Mouse (Mus musculus): ENCODE data around the gene 4930518I15Rik. TPM values are rescaled to one million over a fixed set of nuclear protein-coding genes. Genes with fewer than 3 reads are reported as not detected.
A peak's percentile ranks its signal among the peaks of the same experiment; 100 is the strongest.
"Not testable (repeated sequence)": the region's sequence is repeated elsewhere in the genome, so short reads cannot be mapped to it uniquely, and the experiment has no call there.

The 4930518I15Rik gene
- total RNA-seq, 2 experiments from 2014 or later = 3.4 to 4.7 TPM

- DNase-seq (ENCODE audit: low spot score in 2 of 2) = no peak
- Histone ChIP-seq H3K4me3 (no peak overlapping the region), H3K27ac (no peak overlapping the region)
- TF ChIP-seq CTCF (conservative IDR thresholded peaks at IDR 0.05) = no peak
Measured at GRCm38 (mm10) chr2:156892240-156892639, 34.5 kb upstream of the 4930518I15Rik start.

GRCm38 (mm10) chr2:156888490-156888889, 30.7 kb upstream of the 4930518I15Rik start:
- H3K4me3 ChIP-seq = no peak overlapping the region
- no peak overlapping the region for H3K27ac ChIP-seq
- no peak for DNase-seq (ENCODE audit: low spot score in 2 of 2)
- TF ChIP-seq CTCF (conservative IDR thresholded peaks at IDR 0.05) = no peak

GRCm38 (mm10) chr2:156887017-156887416, 29.3 kb upstream of the 4930518I15Rik start, which contains the start of gene Sla2:
Sla2 (minus strand) TSS chr2:156887192.
- no peak within 1 kb of the TSS for H3K27ac ChIP-seq

GRCm38 (mm10) chr2:156886084-156886631, 28.4 kb upstream of the 4930518I15Rik start:
- no peak for TF ChIP-seq CTCF (conservative IDR thresholded peaks at IDR 0.05)
- no peak overlapping the region for H3K4me3 ChIP-seq
- no peak overlapping the region for H3K27ac ChIP-seq
- DNase-seq (ENCODE audit: low spot score in 2 of 2) = no peak

More at GRCm38 (mm10) chr2:156887017-156887416, 29.3 kb upstream of the 4930518I15Rik start, which contains the start of gene Sla2:
- TF ChIP-seq CTCF (conservative IDR thresholded peaks at IDR 0.05) = no peak
- H3K4me3 ChIP-seq = no peak within 1 kb of the TSS
- DNase-seq (ENCODE audit: low spot score in 2 of 2) = no peak

- DNase-seq (ENCODE audit: low spot score in 2 of 2); H3K4me3 ChIP-seq; H3K27ac ChIP-seq: not testable (repeated sequence)
- TF ChIP-seq CTCF (conservative IDR thresholded peaks at IDR 0.05) = peak; percentile 13; the same call in 1 of the 2 replicates
Measured at GRCm38 (mm10) chr2:156885666-156886065, 27.9 kb upstream of the 4930518I15Rik start.

- Histone ChIP-seq H3K27ac (no peak overlapping the region), H3K4me3 (no peak overlapping the region)
- DNase-seq (ENCODE audit: low spot score in 2 of 2) = no peak
- no peak for TF ChIP-seq CTCF (conservative IDR thresholded peaks at IDR 0.05)
Measured at GRCm38 (mm10) chr2:156884396-156885211, 26.9 kb upstream of the 4930518I15Rik start.

- DNase-seq (ENCODE audit: low spot score in 2 of 2) = no peak
- no peak overlapping the region for H3K4me3 ChIP-seq
- TF ChIP-seq CTCF (conservative IDR thresholded peaks at IDR 0.05) = no peak
- H3K27ac ChIP-seq = no peak overlapping the region
Measured at GRCm38 (mm10) chr2:156882431-156883001, 24.8 kb upstream of the 4930518I15Rik start.

GRCm38 (mm10) chr2:156879541-156879940, 21.8 kb upstream of the 4930518I15Rik start:
- Histone ChIP-seq H3K4me3 (no peak overlapping the region), H3K27ac (no peak overlapping the region)
- DNase-seq (ENCODE audit: low spot score in 2 of 2) = no peak
- no peak for TF ChIP-seq CTCF (conservative IDR thresholded peaks at IDR 0.05)

- no peak for DNase-seq (ENCODE audit: low spot score in 2 of 2)
- Histone ChIP-seq H3K4me3 (no peak overlapping the region), H3K27ac (no peak overlapping the region)
- TF ChIP-seq CTCF (conservative IDR thresholded peaks at IDR 0.05) = no peak
Measured at GRCm38 (mm10) chr2:156877726-156878125, 20.0 kb upstream of the 4930518I15Rik start.

GRCm38 (mm10) chr2:156874760-156875510, 17.2 kb upstream of the 4930518I15Rik start:
- Histone ChIP-seq H3K4me3 (no peak overlapping the region), H3K27ac (no peak overlapping the region)
- no peak for TF ChIP-seq CTCF (conservative IDR thresholded peaks at IDR 0.05)
- DNase-seq (ENCODE audit: low spot score in 2 of 2) = no peak

- DNase-seq (ENCODE audit: low spot score in 2 of 2) = no peak
- H3K27ac ChIP-seq = no peak overlapping the region
Measured at GRCm38 (mm10) chr2:156874047-156874759, 16.5 kb upstream of the 4930518I15Rik start.

GRCm38 (mm10) chr2:156873629-156874028, 15.9 kb upstream of the 4930518I15Rik start:
- H3K27ac ChIP-seq = no peak overlapping the region
- no peak overlapping the region for H3K4me3 ChIP-seq
- peak; percentile 83 for TF ChIP-seq CTCF (conservative IDR thresholded peaks at IDR 0.05)
- peak; percentile 43 to 59 for DNase-seq (ENCODE audit: low spot score in 2 of 2)

More at GRCm38 (mm10) chr2:156874047-156874759, 16.5 kb upstream of the 4930518I15Rik start:
- TF ChIP-seq CTCF (conservative IDR thresholded peaks at IDR 0.05) = no peak
- no peak overlapping the region for H3K4me3 ChIP-seq
